Mouse (Mus musculus): ENCODE results near the gene Atp2a3. TPM values are rescaled to one million over a fixed set of nuclear protein-coding genes. Genes with fewer than 3 reads are reported as not detected.
A peak's percentile ranks its signal among the peaks of the same experiment; 100 is the strongest.

Gene Atp2a3
- polyA plus RNA-seq, 1 experiment from 2014 or later, result 4.1 TPM

GRCm38 (mm10) chr11:73016103-73016420 is 55.1 kb downstream of the Atp2a3 start:
- WGBS, result 76% methylated on average over 6 of the region's 6 CpGs
- peaks cover 83% of the 10 kb centered on the region for H3K27me3 ChIP-seq (ENCODE audit: insufficient read depth, poor library complexity, severe bottlenecking)

GRCm38 (mm10) chr11:73018471-73019146 is 57.6 kb downstream of the Atp2a3 start, which contains the start of gene Camkk1:
Gene Camkk1, plus strand, starts transcription at chr11:73019008.
- Histone ChIP-seq H3K9me3 (no peaks in the 10 kb centered on the region), H3K27ac (peak within 1 kb of the TSS; percentile 73), H3K4me1 (peaks cover 32% of the 10 kb centered on the region), H3K36me3 (no peaks in the 10 kb centered on the region), H3K27me3 (ENCODE audit: insufficient read depth, poor library complexity, severe bottlenecking) (peaks cover 86% of the 10 kb centered on the region), H3K4me3 (peak within 1 kb of the TSS; percentile 79)
- under 1% methylated on average over 57 of the region's 57 CpGs for WGBS
- DNase-seq (ENCODE audit: low spot score), result peak; percentile 94

More at GRCm38 (mm10) chr11:73016103-73016420, 55.1 kb downstream of the Atp2a3 start:
- no peaks in the 10 kb centered on the region for H3K9me3 ChIP-seq
- no peak overlapping the region for H3K27ac ChIP-seq
- H3K4me1 ChIP-seq, result peaks cover 25% of the 10 kb centered on the region
- H3K36me3 ChIP-seq, result no peaks in the 10 kb centered on the region
- no peak for DNase-seq (ENCODE audit: low spot score)
- no peak overlapping the region for H3K4me3 ChIP-seq

- Histone ChIP-seq H3K27me3 (ENCODE audit: insufficient read depth, poor library complexity, severe bottlenecking) (peaks cover 80% of the 10 kb centered on the region), H3K27ac (peak overlapping the region; percentile 73), H3K9me3 (no peaks in the 10 kb centered on the region), H3K4me3 (peak overlapping the region; percentile 79), H3K36me3 (no peaks in the 10 kb centered on the region), H3K4me1 (peaks cover 34% of the 10 kb centered on the region)
- DNase-seq (ENCODE audit: low spot score), result no peak
- WGBS, result under 1% methylated on average over 46 of the region's 46 CpGs
These were observed 58.3 kb downstream of the Atp2a3 start for GRCm38 (mm10) chr11:73019147-73019795.

- H3K4me1 ChIP-seq, result peaks cover 47% of the 10 kb centered on the region
- H3K9me3 ChIP-seq, result no peaks in the 10 kb centered on the region
- DNase-seq (ENCODE audit: low spot score), result no peak
- WGBS, result 52% methylated on average over 7 of the region's 7 CpGs
- H3K27me3 ChIP-seq (ENCODE audit: insufficient read depth, poor library complexity, severe bottlenecking), result peaks cover 65% of the 10 kb centered on the region
- H3K4me3 ChIP-seq, result no peak overlapping the region
- H3K27ac ChIP-seq, result no peak overlapping the region
- H3K36me3 ChIP-seq, result no peaks in the 10 kb centered on the region
These were observed 60.2 kb downstream of the Atp2a3 start for GRCm38 (mm10) chr11:73020953-73021800.

GRCm38 (mm10) chr11:73023099-73023498 is 62.1 kb downstream of the Atp2a3 start:
- Histone ChIP-seq H3K27ac (no peak overlapping the region), H3K4me3 (no peak overlapping the region), H3K27me3 (ENCODE audit: insufficient read depth, poor library complexity, severe bottlenecking) (peaks cover 46% of the 10 kb centered on the region), H3K36me3 (no peaks in the 10 kb centered on the region), H3K4me1 (peaks cover 63% of the 10 kb centered on the region), H3K9me3 (no peaks in the 10 kb centered on the region)
- 53% methylated on average over 9 of the region's 9 CpGs for WGBS
- DNase-seq (ENCODE audit: low spot score), result no peak

- H3K9me3 ChIP-seq, result no peaks in the 10 kb centered on the region
- no peak for DNase-seq (ENCODE audit: low spot score)
- peaks cover 55% of the 10 kb centered on the region for H3K4me1 ChIP-seq
- H3K4me3 ChIP-seq, result no peak overlapping the region
- H3K27ac ChIP-seq, result peak overlapping the region; percentile 31; the same call in 1 of the 2 replicates
- H3K36me3 ChIP-seq, result no peaks in the 10 kb centered on the region
- peaks cover 39% of the 10 kb centered on the region for H3K27me3 ChIP-seq (ENCODE audit: insufficient read depth, poor library complexity, severe bottlenecking)
- 68% methylated on average over 4 of the region's 4 CpGs for WGBS
These were observed 62.9 kb downstream of the Atp2a3 start for GRCm38 (mm10) chr11:73023827-73024226.

GRCm38 (mm10) chr11:73024236-73024904 is 63.4 kb downstream of the Atp2a3 start:
- DNase-seq (ENCODE audit: low spot score), result no peak
- H3K9me3 ChIP-seq, result no peaks in the 10 kb centered on the region
- peaks cover 50% of the 10 kb centered on the region for H3K4me1 ChIP-seq
- WGBS, result 43% methylated on average over 7 of the region's 7 CpGs
- no peak overlapping the region for H3K4me3 ChIP-seq
- peak overlapping the region; percentile 31; the same call in 1 of the 2 replicates for H3K27ac ChIP-seq
- no peaks in the 10 kb centered on the region for H3K36me3 ChIP-seq
- H3K27me3 ChIP-seq (ENCODE audit: insufficient read depth, poor library complexity, severe bottlenecking), result peaks cover 35% of the 10 kb centered on the region

GRCm38 (mm10) chr11:73026961-73027360 is 66.0 kb downstream of the Atp2a3 start:
- Histone ChIP-seq H3K4me3 (no peak overlapping the region), H3K4me1 (peaks cover 54% of the 10 kb centered on the region), H3K36me3 (no peaks in the 10 kb centered on the region), H3K27ac (peak overlapping the region; percentile 37), H3K9me3 (no peaks in the 10 kb centered on the region), H3K27me3 (ENCODE audit: insufficient read depth, poor library complexity, severe bottlenecking) (peaks cover 18% of the 10 kb centered on the region)
- WGBS, result 40% methylated on average over 8 of the region's 8 CpGs
- DNase-seq (ENCODE audit: low spot score), result no peak

GRCm38 (mm10) chr11:73030821-73031498 is 70.0 kb downstream of the Atp2a3 start:
- peaks cover 26% of the 10 kb centered on the region for H3K27me3 ChIP-seq (ENCODE audit: insufficient read depth, poor library complexity, severe bottlenecking)
- peak overlapping the region; percentile 78 for H3K27ac ChIP-seq
- no peaks in the 10 kb centered on the region for H3K9me3 ChIP-seq
- WGBS, result 28% methylated on average over 20 of the region's 20 CpGs
- peaks cover 30% of the 10 kb centered on the region for H3K4me1 ChIP-seq
- no peaks in the 10 kb centered on the region for H3K36me3 ChIP-seq
- DNase-seq (ENCODE audit: low spot score), result peak; percentile 95
- H3K4me3 ChIP-seq, result peak overlapping the region; percentile 49

GRCm38 (mm10) chr11:73031536-73031935 is 70.6 kb downstream of the Atp2a3 start:
- Histone ChIP-seq H3K4me1 (peaks cover 32% of the 10 kb centered on the region), H3K27ac (peak overlapping the region; percentile 78), H3K4me3 (no peak overlapping the region), H3K36me3 (no peaks in the 10 kb centered on the region), H3K9me3 (no peaks in the 10 kb centered on the region), H3K27me3 (ENCODE audit: insufficient read depth, poor library complexity, severe bottlenecking) (peaks cover 26% of the 10 kb centered on the region)
- 70% methylated on average over 5 of the region's 5 CpGs for WGBS
- no peak for DNase-seq (ENCODE audit: low spot score)

GRCm38 (mm10) chr11:73036077-73036476 is 75.1 kb downstream of the Atp2a3 start:
- H3K27me3 ChIP-seq (ENCODE audit: insufficient read depth, poor library complexity, severe bottlenecking), result peaks cover 33% of the 10 kb centered on the region
- WGBS, result 50% methylated on average over 7 of the region's 7 CpGs
- no peak overlapping the region for H3K4me3 ChIP-seq
- H3K9me3 ChIP-seq, result no peaks in the 10 kb centered on the region
- H3K4me1 ChIP-seq, result peaks cover 23% of the 10 kb centered on the region
- no peaks in the 10 kb centered on the region for H3K36me3 ChIP-seq
- no peak for DNase-seq (ENCODE audit: low spot score)
- no peak overlapping the region for H3K27ac ChIP-seq

GRCm38 (mm10) chr11:73036889-73037288 is 75.9 kb downstream of the Atp2a3 start:
- no peaks in the 10 kb centered on the region for H3K9me3 ChIP-seq
- DNase-seq (ENCODE audit: low spot score), result no peak
- H3K36me3 ChIP-seq, result no peaks in the 10 kb centered on the region
- peaks cover 25% of the 10 kb centered on the region for H3K27me3 ChIP-seq (ENCODE audit: insufficient read depth, poor library complexity, severe bottlenecking)
- H3K4me1 ChIP-seq, result peaks cover 19% of the 10 kb centered on the region
- H3K27ac ChIP-seq, result 0 out of 2 replicates have a peak overlapping the region, but pooled peaks have one; percentile 6
- WGBS, result 50% methylated on average over 6 of the region's 6 CpGs
- H3K4me3 ChIP-seq, result no peak overlapping the region

Data from heart, embryonic 10.5 days (tissue).